In the genomic region with DNA sequence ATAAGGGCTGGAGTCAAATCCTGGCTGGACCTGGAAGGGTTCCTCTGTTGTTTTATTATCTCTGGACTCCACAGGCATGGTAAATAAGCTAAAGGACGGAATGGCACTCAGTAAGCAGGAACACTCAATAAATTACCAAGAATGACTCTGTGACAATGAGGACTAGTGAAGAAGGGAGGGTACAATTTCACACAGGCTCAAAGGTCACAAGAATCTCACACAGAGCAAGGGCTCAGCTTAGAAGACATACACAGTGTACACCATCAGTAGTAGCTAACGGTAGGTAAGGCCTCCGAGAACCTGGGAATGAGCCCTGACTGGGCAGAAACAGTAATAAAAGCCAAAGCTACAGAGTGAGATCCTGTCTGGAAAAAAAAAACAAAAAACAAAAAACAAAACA, we compare ENCODE assay signal across 28 mouse cellular contexts. TPM values are rescaled to one million over a fixed set of nuclear protein-coding genes. Genes with fewer than 3 reads are reported as not detected.
A peak's percentile ranks its signal among the peaks of the same experiment; 100 is the strongest.
DNase-seq lines count a peak whose midpoint lies in the region; ATAC-seq lines count a peak whose summit lies in the region.
"Had no signal": no experiment of that assay in that cellular context is flagged by ENCODE, and none has a peak within 500 bp of the region (broad histone marks: within the 10 kb centered on the region; RNA-seq: fewer than 3 reads in every experiment).

No protein-coding gene starts in this region.

- no peaks in the 10 kb centered on the region for H3K9me3 ChIP-seq in kidney, embryonic 16.5 days (ENCODE audit: low read length)
- no peaks in the 10 kb centered on the region for H3K9me3 ChIP-seq in neural tube, embryonic 14.5 days (ENCODE audit: control insufficient read depth, low read length)
- H3K9me3 ChIP-seq: forebrain, embryonic 13.5 days; hindbrain, embryonic 15.5 days; limb, embryonic 13.5 days; midbrain, embryonic 13.5 days; neural tube, embryonic 15.5 days had no signal

- H3K36me3 ChIP-seq in kidney, embryonic 16.5 days (ENCODE audit: insufficient read depth, low read length), result no peaks in the 10 kb centered on the region
- no peaks in the 10 kb centered on the region for H3K36me3 ChIP-seq in neural tube, embryonic 14.5 days (ENCODE audit: control insufficient read depth, insufficient read depth, low read length)
- H3K36me3 ChIP-seq: hindbrain, embryonic 15.5 days; limb, embryonic 13.5 days; midbrain, embryonic 13.5 days; neural tube, embryonic 15.5 days had no signal

- no peak overlapping the region for H3K4me3 ChIP-seq in kidney, embryonic 16.5 days (ENCODE audit: low read length)
- no peak overlapping the region for H3K4me3 ChIP-seq in neural tube, embryonic 14.5 days (ENCODE audit: low read depth, low read length)
- H3K4me3 ChIP-seq: forebrain, embryonic 13.5 days; hindbrain, embryonic 10.5 days; hindbrain, embryonic 15.5 days; left cerebral cortex, adult 2 months; limb, embryonic 13.5 days; megakaryocyte, embryonic 14.5 days; midbrain, embryonic 13.5 days; neural tube, embryonic 15.5 days had no signal

- H3K27me3 ChIP-seq in kidney, embryonic 16.5 days (ENCODE audit: insufficient read depth, low read length), result no peaks in the 10 kb centered on the region
- H3K27me3 ChIP-seq in neural tube, embryonic 14.5 days (ENCODE audit: control insufficient read depth, insufficient read depth, low read length), result no peaks in the 10 kb centered on the region
- H3K27me3 ChIP-seq: forebrain, embryonic 13.5 days; hindbrain, embryonic 15.5 days; limb, embryonic 13.5 days; midbrain, embryonic 13.5 days; neural tube, embryonic 15.5 days had no signal

- DNase-seq in kidney, postnatal 14 days, result no peak
- no peak for DNase-seq in neural tube, embryonic 10.5 days (ENCODE audit: extremely low spot score, low spot score)
- DNase-seq in large intestine, adult 2 months (ENCODE audit: low read depth, low spot score), result peak; percentile 35
- no peak for DNase-seq in adrenal gland, postnatal 10 days
- DNase-seq: adrenal gland, postnatal 36 days; B cell, adult 2 months; cerebellum, adult 2 months; cerebellum, postnatal 14 days; gastrocnemius, postnatal 10 days; heart, postnatal 14 days; layer of hippocampus, adult 9-11 months; lung, adult 18-20 months; lung, postnatal 4 days; retina, postnatal 1 day; right cerebral cortex, postnatal 14 days; thymus, postnatal 4 days had no signal

- peaks cover 69% of the 10 kb centered on the region for H3K4me1 ChIP-seq in kidney, embryonic 16.5 days (ENCODE audit: insufficient read depth, low read length)
- H3K4me1 ChIP-seq in neural tube, embryonic 14.5 days (ENCODE audit: control insufficient read depth, insufficient read depth, low read length), result 0 out of 2 replicates have a peak, but pooled peaks cover 9% of the 10 kb centered on the region

- no peak overlapping the region for H3K27ac ChIP-seq in kidney, embryonic 16.5 days (ENCODE audit: low read length)
- H3K27ac ChIP-seq in neural tube, embryonic 14.5 days (ENCODE audit: low read depth, low read length), result no peak overlapping the region
- H3K27ac ChIP-seq: forebrain, embryonic 13.5 days; hindbrain, embryonic 10.5 days; hindbrain, embryonic 15.5 days; left cerebral cortex, adult 2 months; limb, embryonic 13.5 days; midbrain, embryonic 13.5 days; neural tube, embryonic 15.5 days had no signal

- H3K9ac ChIP-seq in kidney, embryonic 16.5 days (replicated peaks; ENCODE audit: low read length), result no peak overlapping the region
- H3K9ac ChIP-seq in neural tube, embryonic 14.5 days (replicated peaks; ENCODE audit: low read depth, low read length), result no peak overlapping the region
- H3K9ac ChIP-seq: forebrain, embryonic 13.5 days; hindbrain, embryonic 15.5 days; limb, embryonic 13.5 days; midbrain, embryonic 13.5 days; neural tube, embryonic 15.5 days had no signal

- ATAC-seq in kidney, embryonic 16.5 days (ENCODE audit: low FRiP score, low TSS enrichment), result peak; percentile 37; the same call in 1 of the 2 replicates
- peak; percentile 25; the same call in 1 of the 2 replicates for ATAC-seq in neural tube, embryonic 14.5 days (ENCODE audit: low read depth)
- ATAC-seq: forebrain, embryonic 13.5 days; inflammation-experienced regulatory T-cells, adult 6 months; lung, postnatal 0 days; midbrain, embryonic 13.5 days had no signal

- 42% methylated on average over 3 of the region's 3 CpGs for WGBS in kidney, embryonic 16.5 days
- WGBS in neural tube, embryonic 14.5 days, result 17% methylated on average over 3 of the region's 3 CpGs
- WGBS in large intestine, adult 2 months, result 38% methylated on average over 3 of the region's 3 CpGs

- H3K4me2 ChIP-seq in kidney, embryonic 16.5 days (replicated peaks; ENCODE audit: low read depth, low read length), result no peak overlapping the region
- no peak overlapping the region for H3K4me2 ChIP-seq in neural tube, embryonic 14.5 days (ENCODE audit: low read depth, low read length)
- H3K4me2 ChIP-seq: forebrain, embryonic 13.5 days; hindbrain, embryonic 15.5 days; limb, embryonic 13.5 days; midbrain, embryonic 13.5 days; neural tube, embryonic 15.5 days had no signal

RNA-seq across cellular contexts. Expression of a gene that starts 29.8 kb away (rescaled TPM):
- polyA plus RNA-seq in kidney, embryonic 16.5 days (2015; fragmentation: Nextera tagmentation; extraction: Ambion mirVana), result 11.4 and 13.1 TPM in 2 replicates
- 18.6 and 19.2 TPM in 2 replicates for polyA plus RNA-seq in neural tube, embryonic 14.5 days (2014; fragmentation: Nextera tagmentation; extraction: Ambion mirVana)
- 2.4 and 3.7 TPM in 2 replicates for polyA plus RNA-seq in large intestine, adult 2 months (2012; rRNA removed)
- total RNA-seq in adrenal gland, postnatal 10 days (2021), result 10 to 100 TPM; 17.8 to 20.3 TPM
